Mouse (Mus musculus) lung, postnatal 25 days (tissue): ENCODE measurements around the gene Ptpn3.
"Not testable (repeated sequence)": the region's sequence is repeated elsewhere in the genome, so short reads cannot be mapped to it uniquely, and the experiment has no call there.

Experiments
- DNase-seq: peaks from one replicate; pipeline ENCODE4 v3.0.0; 2022; ENCODE audit warnings: low spot score

The Ptpn3 gene

GRCm38 (mm10) chr4:57217746-57218145, 83.9 kb downstream of the Ptpn3 start:
- DNase-seq, result no peak

GRCm38 (mm10) chr4:57216535-57216934, 85.1 kb downstream of the Ptpn3 start:
- no peak for DNase-seq

- no peak for DNase-seq
Measured at GRCm38 (mm10) chr4:57214852-57215251, 86.8 kb downstream of the Ptpn3 start.

DNA sequence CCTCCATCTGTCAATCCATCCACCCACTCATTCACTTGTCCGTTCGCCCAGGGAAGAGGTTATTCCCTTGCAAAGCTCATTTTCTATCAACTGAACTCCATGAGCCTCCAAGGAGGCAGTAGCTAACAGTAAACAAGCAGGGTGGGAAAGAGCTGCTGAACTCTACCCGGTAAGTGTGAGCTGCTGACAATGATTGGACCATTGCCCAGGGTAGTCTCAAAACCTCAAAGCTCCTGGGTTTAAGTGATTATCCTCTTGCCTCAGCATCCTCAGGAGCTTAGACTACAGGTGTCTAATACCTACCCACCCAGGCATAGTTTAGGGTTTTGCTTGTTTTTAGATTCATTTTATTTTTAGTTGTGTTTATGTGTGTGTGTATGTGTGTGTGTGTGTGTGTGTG, 87.5 kb downstream of the Ptpn3 start:
- DNase-seq, result no peak

DNA sequence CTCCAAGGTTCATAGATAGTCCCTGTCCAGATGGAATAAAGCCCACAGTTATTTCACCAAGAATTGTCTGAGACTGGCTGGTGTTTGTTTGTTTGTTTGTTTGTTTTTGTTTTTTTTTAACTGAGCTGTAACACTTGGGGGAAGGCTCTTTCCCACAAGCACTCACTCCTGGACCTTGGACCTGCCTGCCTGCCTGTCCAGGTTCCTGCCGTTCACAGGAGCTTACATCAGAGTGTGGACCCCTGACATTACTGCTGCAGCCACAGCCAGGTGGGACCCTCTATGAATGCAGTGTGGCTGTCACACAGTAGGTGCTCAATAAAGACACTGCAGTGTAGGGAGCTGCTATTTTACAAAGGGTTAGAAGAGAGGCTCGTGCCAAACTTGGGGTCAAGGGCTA, 89.9 kb downstream of the Ptpn3 start:
- DNase-seq, result no peak

DNA sequence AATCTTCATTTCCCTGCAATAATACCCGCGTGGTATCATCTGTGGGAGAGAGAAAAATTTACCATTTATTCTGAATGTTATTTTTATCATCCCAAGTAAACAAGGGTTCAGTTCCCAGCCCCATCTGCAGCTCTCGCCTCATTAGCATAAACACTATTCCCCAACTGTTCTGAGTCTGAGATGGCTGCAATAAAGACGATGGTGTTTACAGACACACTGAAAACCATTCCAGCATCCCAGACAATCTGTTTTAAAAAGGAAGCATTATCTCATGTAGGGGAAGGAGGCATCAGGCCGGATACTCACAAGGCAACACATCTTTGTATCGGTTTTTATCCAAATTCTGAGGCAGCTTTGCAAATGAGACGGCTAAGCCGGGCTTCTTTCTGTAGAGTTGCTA, 95.7 kb downstream of the Ptpn3 start:
- DNase-seq, result no peak

GRCm38 (mm10) chr4:57204780-57205179, 96.9 kb downstream of the Ptpn3 start:
- DNase-seq, result peak; percentile 14

DNA sequence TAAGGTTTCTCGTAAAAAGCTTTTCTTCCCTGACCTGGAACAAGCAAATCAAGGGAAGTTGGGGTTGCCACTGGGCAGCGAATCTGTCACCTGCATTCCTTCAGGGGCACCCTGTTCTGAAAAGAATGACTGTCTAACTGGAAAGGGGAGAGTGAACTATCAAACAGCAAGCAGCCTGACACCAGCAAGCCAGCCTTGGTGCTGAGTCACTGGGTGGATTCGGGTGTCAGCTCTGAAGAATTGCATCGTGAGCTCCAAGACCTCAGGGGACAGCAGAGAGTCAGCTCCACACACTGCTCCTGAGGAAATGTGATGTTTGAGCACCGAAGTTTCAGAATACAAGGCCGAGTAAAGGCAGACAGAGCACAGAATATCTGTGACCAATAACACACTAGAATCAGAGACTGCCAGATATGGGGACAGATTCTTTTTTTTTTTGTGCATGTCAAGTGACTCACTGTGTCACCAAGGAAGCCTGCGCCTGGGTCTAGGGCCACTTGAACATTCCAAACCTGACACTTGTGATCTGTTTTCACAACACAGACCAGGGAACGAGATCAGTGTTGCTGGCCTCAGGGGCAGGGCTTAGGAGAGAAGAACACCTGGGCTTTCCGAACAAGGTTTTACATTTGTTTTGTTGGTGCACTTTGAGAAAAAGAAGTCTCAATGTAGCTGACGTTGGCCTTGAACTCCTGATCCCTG, 98.8 kb downstream of the Ptpn3 start:
- peak; percentile 82 for DNase-seq

GRCm38 (mm10) chr4:57202132-57202531, 99.5 kb downstream of the Ptpn3 start:
- DNase-seq, result peak; percentile 20

DNA sequence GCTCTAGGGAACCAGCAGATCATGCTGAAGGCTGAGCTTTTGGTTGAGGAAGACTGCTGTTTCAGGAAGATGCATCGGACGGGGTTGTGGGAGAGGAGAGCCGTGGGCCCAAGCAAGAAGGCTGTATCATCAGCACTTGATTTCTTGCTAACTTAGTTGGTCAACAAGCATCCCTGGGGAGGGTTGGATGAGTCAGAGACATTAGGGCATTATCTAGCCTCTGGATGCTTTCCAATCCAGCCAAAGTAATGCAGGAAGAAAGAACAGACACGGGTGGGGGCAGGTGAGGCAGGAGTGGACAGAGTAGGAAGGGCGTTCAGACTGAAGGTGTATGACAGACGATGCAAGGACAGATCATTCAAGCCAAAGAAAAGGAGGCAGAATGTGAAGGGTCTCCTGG, 101.0 kb downstream of the Ptpn3 start:
- DNase-seq, result no peak

GRCm38 (mm10) chr4:57198666-57199393, 102.8 kb downstream of the Ptpn3 start:
- DNase-seq, result not testable (repeated sequence)

DNA sequence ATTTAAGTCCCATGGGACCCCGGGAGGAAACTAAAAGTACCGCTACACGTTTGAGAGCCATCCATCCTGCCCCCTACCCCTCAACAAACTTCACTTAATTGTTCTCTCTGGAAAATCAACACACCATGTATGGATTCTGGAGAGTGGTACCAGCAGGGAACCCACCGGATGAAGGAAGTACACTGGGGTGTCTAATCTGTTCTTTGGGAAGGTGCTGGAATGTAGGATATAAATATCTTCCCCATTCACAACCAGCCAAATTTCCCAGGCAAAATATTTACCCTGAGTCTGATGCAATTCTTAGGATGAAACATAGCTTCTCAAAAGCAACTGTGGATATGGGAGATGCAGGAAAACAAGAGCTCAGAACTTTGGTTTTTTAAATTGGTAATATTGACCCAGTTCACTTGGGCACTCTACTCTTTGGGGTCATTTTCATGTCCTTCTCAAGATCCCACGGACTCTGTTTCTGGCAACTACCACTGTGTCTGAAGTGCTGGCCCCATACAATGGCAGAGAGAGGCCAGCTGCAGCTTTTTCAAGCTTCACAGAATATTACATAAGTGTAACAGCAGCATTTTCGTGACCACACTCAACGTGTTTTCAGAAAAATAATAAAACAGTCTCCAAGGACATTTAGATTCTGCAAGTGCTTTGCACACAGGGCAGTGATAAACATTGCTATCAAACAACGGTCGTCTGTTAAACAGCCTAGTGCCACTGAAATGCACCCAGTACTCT, 109.9 kb downstream of the Ptpn3 start:
- peak; percentile 52 for DNase-seq

GRCm38 (mm10) chr4:57189881-57190280, 111.8 kb downstream of the Ptpn3 start:
- DNase-seq, result no peak

DNA sequence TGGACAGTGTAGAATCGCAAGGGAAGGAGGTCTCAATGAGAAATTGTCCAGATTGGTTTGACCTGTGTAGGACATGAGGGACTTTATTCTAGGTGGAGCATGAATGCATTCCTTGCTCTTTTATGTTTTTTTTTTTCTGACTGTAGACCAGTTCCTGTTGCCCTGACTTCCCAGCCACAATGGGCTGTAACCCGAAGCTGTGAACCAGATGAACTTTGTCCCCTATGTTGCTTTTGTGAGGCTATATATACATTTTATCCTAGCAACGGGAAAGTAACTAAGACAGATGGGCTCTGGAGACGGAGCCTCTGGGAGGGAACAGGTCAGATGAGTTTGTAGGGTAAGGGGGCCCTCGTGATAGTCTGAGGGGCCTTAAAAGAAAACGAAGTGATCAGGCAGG, 115.6 kb downstream of the Ptpn3 start:
- DNase-seq, result no peak

DNA sequence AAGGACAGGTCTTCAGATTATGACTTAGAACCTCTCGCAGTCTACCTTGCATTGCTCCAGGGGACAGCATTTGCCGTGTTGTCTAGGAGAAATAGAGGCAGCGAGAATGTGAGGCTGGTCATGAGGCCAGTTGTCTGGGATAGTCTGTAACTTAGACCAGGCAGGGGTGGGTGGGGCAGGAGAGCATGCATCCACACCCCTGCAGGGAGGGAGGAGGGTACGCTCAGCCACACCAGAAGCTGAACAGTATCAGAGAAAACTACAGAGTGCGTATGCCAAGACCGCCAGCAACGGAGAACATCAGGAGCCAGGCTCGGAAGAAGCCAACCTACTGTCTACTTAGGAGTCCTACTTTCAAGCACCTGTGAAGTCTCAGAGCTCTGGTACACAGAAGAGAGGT, 116.2 kb downstream of the Ptpn3 start:
- no peak for DNase-seq

GRCm38 (mm10) chr4:57183493-57183892, 118.1 kb downstream of the Ptpn3 start:
- no peak for DNase-seq

GRCm38 (mm10) chr4:57181538-57181937, 120.1 kb downstream of the Ptpn3 start:
- peak; percentile 57 for DNase-seq

GRCm38 (mm10) chr4:57178881-57179280, 122.8 kb downstream of the Ptpn3 start:
- DNase-seq, result no peak

DNA sequence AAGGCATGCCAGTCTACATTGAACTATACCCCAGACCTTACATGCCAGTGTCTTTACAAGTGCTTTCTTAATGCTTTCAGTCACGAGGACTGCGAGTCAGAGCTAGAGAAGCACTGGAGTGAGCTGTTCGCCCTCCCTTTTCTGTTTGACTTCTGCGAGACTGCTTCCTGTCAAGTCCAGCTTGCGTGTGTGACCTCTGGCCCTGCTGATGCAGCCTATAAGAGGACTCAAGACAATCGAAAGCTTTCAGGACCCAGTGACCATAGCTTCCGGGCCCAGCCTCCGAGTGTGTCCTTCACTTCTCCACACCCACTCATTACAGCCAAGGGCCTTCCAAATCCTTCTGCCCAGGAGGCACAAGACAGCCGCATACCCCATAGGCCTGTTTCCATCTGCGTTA, 126.3 kb downstream of the Ptpn3 start:
- peak; percentile 34 for DNase-seq

- no peak for DNase-seq
Measured at GRCm38 (mm10) chr4:57172861-57173260, 128.8 kb downstream of the Ptpn3 start.

- DNase-seq, result no peak
Measured at GRCm38 (mm10) chr4:57171817-57172216, 129.8 kb downstream of the Ptpn3 start.

DNA sequence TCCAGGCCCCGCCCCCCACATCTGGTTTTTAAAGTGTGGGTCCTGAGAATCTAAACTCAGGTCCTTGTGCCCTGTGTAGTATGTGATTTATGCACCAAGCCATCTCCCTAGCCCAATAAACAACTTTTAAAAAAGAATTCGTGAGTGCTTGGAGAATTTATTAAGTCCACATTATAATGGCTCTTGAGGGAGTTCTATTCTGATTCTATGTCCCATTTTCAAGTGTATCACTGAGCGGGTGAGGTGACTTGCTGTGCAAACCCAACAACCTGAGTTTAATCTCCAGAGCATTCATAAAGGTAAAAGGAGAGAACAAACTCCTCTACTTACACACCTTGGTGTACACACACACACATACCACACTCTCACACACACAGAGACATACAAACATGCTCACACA, 133.0 kb downstream of the Ptpn3 start:
- DNase-seq, result peak; percentile 42

DNA sequence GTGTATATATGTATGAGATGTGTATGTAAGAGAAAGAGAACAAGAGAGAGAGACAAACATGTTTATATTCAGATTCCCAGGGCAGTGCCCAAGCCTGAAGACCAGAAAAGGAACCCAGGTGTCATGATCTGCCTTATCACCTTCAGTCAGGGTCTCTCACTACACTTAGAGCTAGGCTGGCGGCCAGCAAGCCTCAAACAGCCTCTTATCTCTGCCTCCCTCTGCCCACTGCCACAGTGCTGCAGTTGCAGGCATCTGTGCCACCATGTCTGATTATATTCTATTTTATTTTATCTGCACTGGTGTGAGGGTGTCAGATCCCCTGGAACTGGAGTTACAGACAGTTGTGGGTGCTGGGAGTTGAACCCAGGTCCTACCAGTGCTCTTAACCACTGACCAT, 133.4 kb downstream of the Ptpn3 start:
- no peak for DNase-seq
